Mouse (Mus musculus) MEL (cell line): ENCODE measurements around the gene P2rx7. TPM values are rescaled to one million over a fixed set of nuclear protein-coding genes. Genes with fewer than 3 reads are reported as not detected.

Experiments used
- DNase-seq: peaks from one replicate; pipeline ENCODE4 v3.0.0; 2011; ENCODE audit warnings: low read depth, low spot score
- H3K27ac ChIP-seq: 2 replicates; pipeline ENCODE4 v1.5.1; 2012; ENCODE audit warnings: low read depth, mild to moderate bottlenecking, control low read depth, low read length, moderate library complexity; ENCODE audit not compliant: control insufficient read depth
- H3K27me3 ChIP-seq, 2 experiments: fragments of 150-350 bp in 1 of 2; sonication (generic) in 1 of 2; 2 replicates each; pipeline ENCODE4 v1.6.1; 2012; ENCODE audit warnings: low read length in 2 of 2, mild to moderate bottlenecking in 2 of 2, improper control_type of control experiment in 1 of 2, moderate library complexity in 1 of 2; ENCODE audit not compliant: insufficient read depth in 2 of 2, control insufficient read depth in 1 of 2
- H3K36me3 ChIP-seq, 2 experiments: 2 replicates each; pipeline ENCODE4 v1.6.1; 2012 to 2014; ENCODE audit warnings: low read length in 2 of 2, improper control_type of control experiment in 1 of 2, inconsistent platforms in 1 of 2, mild to moderate bottlenecking in 1 of 2; ENCODE audit not compliant: insufficient read depth in 2 of 2, control insufficient read depth in 1 of 2
- H3K4me1 ChIP-seq, 2 experiments: fragments of 150-350 bp in 1 of 2; sonication (generic) in 1 of 2; 2 replicates each; pipeline ENCODE4 v1.6.1; 2012; ENCODE audit warnings: low read length in 2 of 2, improper control_type of control experiment in 1 of 2, mild to moderate bottlenecking in 1 of 2; ENCODE audit not compliant: insufficient read depth in 2 of 2, control insufficient read depth in 1 of 2
- H3K4me3 ChIP-seq, 2 experiments: fragments of 150-350 bp in 1 of 2; sonication (generic) in 1 of 2; 2 replicates each; pipeline ENCODE4 v1.5.1; 2012; ENCODE audit warnings: low read depth in 2 of 2, low read length in 2 of 2, mild to moderate bottlenecking in 2 of 2, moderate library complexity in 2 of 2, control low read depth in 1 of 2, improper control_type of control experiment in 1 of 2; ENCODE audit not compliant: control insufficient read depth in 1 of 2, insufficient read depth in 1 of 2
- H3K79me2 ChIP-seq: 2 replicates; pipeline ENCODE4 v1.6.1; 2012; ENCODE audit warnings: mild to moderate bottlenecking, low read length, moderate library complexity; ENCODE audit not compliant: control insufficient read depth, poor library complexity, insufficient read depth
- H3K9ac ChIP-seq: 2 replicates; pipeline ENCODE4 v1.6.1; 2012; ENCODE audit warnings: low read depth, mild to moderate bottlenecking, control low read depth, low read length, moderate library complexity; ENCODE audit not compliant: control insufficient read depth, poor library complexity, severe bottlenecking
- H3K9me3 ChIP-seq: fragments of 150-350 bp; sonication (generic); replicated peaks from 2 replicates; pipeline ENCODE4 v1.6.1; 2012; ENCODE audit warnings: mild to moderate bottlenecking, low read length, improper control_type of control experiment, moderate library complexity; ENCODE audit not compliant: insufficient read depth
- BHLHE40 ChIP-seq: IDR thresholded peaks from 2 replicates; pipeline ENCODE4 v1.6.1; 2012; ENCODE audit warnings: low read depth, mild to moderate bottlenecking, inconsistent platforms, low read length, improper control_type of control experiment, borderline replicate concordance
- CHD1 ChIP-seq: IDR thresholded peaks from 2 replicates; pipeline ENCODE4 v1.6.1; 2012; ENCODE audit warnings: low read depth, mild to moderate bottlenecking, inconsistent platforms, low read length, improper control_type of control experiment
- CTCF ChIP-seq, 3 experiments: IDR thresholded peaks in 2 of 3; conservative IDR thresholded peaks in 1 of 3; 2 replicates each; pipeline ENCODE4 v1.5.1; 2011 to 2012; ENCODE audit warnings: low read length in 3 of 3, low read depth in 2 of 3, mild to moderate bottlenecking in 2 of 3, improper control_type of control experiment in 1 of 3, inconsistent platforms in 1 of 3, mixed read lengths in 1 of 3, moderate library complexity in 1 of 3; ENCODE audit not compliant: control insufficient read depth in 1 of 3, insufficient read depth in 1 of 3, poor library complexity in 1 of 3, severe bottlenecking in 1 of 3
- GABPA ChIP-seq: IDR thresholded peaks from 2 replicates; pipeline ENCODE4 v1.6.1; 2012; ENCODE audit warnings: low read depth, mild to moderate bottlenecking, inconsistent platforms, low read length, improper control_type of control experiment, moderate library complexity
- GATA1 ChIP-seq: IDR thresholded peaks from 2 replicates; pipeline ENCODE4 v1.6.1; 2011; ENCODE audit warnings: low read depth, low read length, improper control_type of control experiment
- HCFC1 ChIP-seq: IDR thresholded peaks from 2 replicates; pipeline ENCODE4 v1.6.1; 2012; ENCODE audit warnings: low read depth, mild to moderate bottlenecking, inconsistent platforms, low read length, improper control_type of control experiment, moderate library complexity
- NELFE ChIP-seq: IDR thresholded peaks from 2 replicates; pipeline ENCODE4 v1.6.1; 2011; ENCODE audit warnings: low read depth, low read length, improper control_type of control experiment
- SMC3 ChIP-seq: IDR thresholded peaks from 2 replicates; pipeline ENCODE4 v1.6.1; 2011; ENCODE audit warnings: low read depth, low read length, improper control_type of control experiment
- TBP ChIP-seq: IDR thresholded peaks from 2 replicates; pipeline ENCODE4 v1.8.0; 2011; ENCODE audit warnings: low read depth, low read length, improper control_type of control experiment
- UBTF ChIP-seq: IDR thresholded peaks from 2 replicates; pipeline ENCODE4 v1.6.1; 2012; ENCODE audit warnings: low read depth, mild to moderate bottlenecking, inconsistent platforms, low read length, improper control_type of control experiment, moderate library complexity, borderline replicate concordance; ENCODE audit not compliant: insufficient read depth
- polyA plus RNA-seq, 2 experiments: library from polyadenylated mRNA; stranded (reverse) in 1 of 2; unstranded in 1 of 2; fragments of >175 nt in 1 of 2; fragments of >200 nt in 1 of 2; gene quantifications; 2 replicates each; pipeline versions ENCODE4 v1.2.1 to v1.2.4; 2012; ENCODE audit warnings: low replicate concordance in 2 of 2, low read depth in 1 of 2; ENCODE audit not compliant: insufficient read length in 2 of 2, insufficient read depth in 1 of 2, missing spikeins in 1 of 2
- total RNA-seq: library from RNA; depleted of rRNA; stranded (reverse); fragments of 300-350 nt; gene quantifications from 2 replicates; pipeline ENCODE4 v1.2.3, GENCODE M21; 2012; rRNA removed

P2rx7 gene
- total and polyA plus RNA-seq, 3 experiments = 29.3 to 254 (median 40.8) TPM

- Histone ChIP-seq H3K27ac (no peak overlapping the region), H3K27me3 (no peaks in the 10 kb centered on the region), H3K79me2 (no peaks in the 10 kb centered on the region), H3K4me1 (no peaks in the 10 kb centered on the region), H3K9me3 (no peaks in the 10 kb centered on the region), H3K36me3 (no peaks in the 10 kb centered on the region; a peak in 1 of 4 replicates), H3K9ac (no peak overlapping the region), H3K4me3 (no peak overlapping the region)
- no peak for DNase-seq
- no peak for TF ChIP-seq SMC3
- TF ChIP-seq BHLHE40 = no peak
- TF ChIP-seq HCFC1 = no peak
- no peak for TF ChIP-seq NELFE
- no peak for TF ChIP-seq CTCF (IDR thresholded peaks at IDR 0.05 in 2 of 3, conservative IDR thresholded peaks at IDR 0.05 in 1 of 3; ENCODE audit: control insufficient read depth in 1 of 3, insufficient read depth in 1 of 3, low read depth in 2 of 3, low read length in 3 of 3, poor library complexity in 1 of 3, severe bottlenecking in 1 of 3)
- no peak for TF ChIP-seq UBTF
- no peak for TF ChIP-seq TBP
- no peak for TF ChIP-seq GATA1
- no peak for TF ChIP-seq CHD1
- TF ChIP-seq GABPA = no peak
Measured at GRCm38 (mm10) chr5:122736761-122737160, 93.0 kb downstream of the P2rx7 start.

Other genes with a start within 250 kb of the P2rx7 start
- gene Anapc7, start 222.2 kb upstream of the P2rx7 start, total RNA-seq = 39.9 and 40.5 TPM in 2 replicates
- 10 to 100 TPM in 1 of 2 experiments, not detected in 1; 49.7 TPM for gene Anapc7, start 222.2 kb upstream of the P2rx7 start, polyA plus RNA-seq
- 115 and 117 TPM in 2 replicates for gene Atp2a2, start 141.7 kb upstream of the P2rx7 start, total RNA-seq
- gene Atp2a2, start 141.7 kb upstream of the P2rx7 start, polyA plus RNA-seq = 100 to 1,000 TPM; 176 to 199 TPM
- 1.5 TPM in 2 replicates for gene Ift81, start 29.4 kb upstream of the P2rx7 start, total RNA-seq
- 1 to 10 TPM in 1 of 2 experiments, not detected in 1; 1.9 TPM for gene Ift81, start 29.4 kb upstream of the P2rx7 start, polyA plus RNA-seq
- gene P2rx4, start 63.6 kb downstream of the P2rx7 start, total RNA-seq = 14.7 and 15.2 TPM in 2 replicates
- 10 to 100 TPM in 1 of 2 experiments, not detected in 1; 30.9 TPM for gene P2rx4, start 63.6 kb downstream of the P2rx7 start, polyA plus RNA-seq
- gene Camkk2, start 135.5 kb downstream of the P2rx7 start, total RNA-seq = 16.3 and 23.7 TPM in 2 replicates
- 10 to 100 TPM in 1 of 2 experiments, not detected in 1; 24.8 TPM for gene Camkk2, start 135.5 kb downstream of the P2rx7 start, polyA plus RNA-seq
- gene Anapc5, start 177.4 kb downstream of the P2rx7 start, total RNA-seq = 244 and 262 TPM in 2 replicates
- 100 to 1,000 TPM in 1 of 2 experiments, not detected in 1; 390 TPM for gene Anapc5, start 177.4 kb downstream of the P2rx7 start, polyA plus RNA-seq
- gene Rnf34, start 206.1 kb downstream of the P2rx7 start, total RNA-seq = 13.9 and 14.8 TPM in 2 replicates
- 10 to 100 TPM in 1 of 2 experiments, not detected in 1; 27.4 TPM for gene Rnf34, start 206.1 kb downstream of the P2rx7 start, polyA plus RNA-seq